Mouse (Mus musculus) midbrain, embryonic 11.5 days (tissue): ENCODE data around the gene Eml3. TPM values are rescaled to one million over a fixed set of nuclear protein-coding genes. Genes with fewer than 3 reads are reported as not detected.
"Not testable (repeated sequence)": the region's sequence is repeated elsewhere in the genome, so short reads cannot be mapped to it uniquely, and the experiment has no call there.

Experiments
- ATAC-seq: fragments of 200-750 bp; cut with Nextera tagmentation; 2 replicates; pipeline ENCODE4 v1.8.0; 2017; ENCODE audit warnings: moderate TSS enrichment, moderate library complexity; ENCODE audit not compliant: low FRiP score
- DNase-seq: peaks from one replicate; pipeline ENCODE4 v3.0.0; 2015; ENCODE audit warnings: low spot score; ENCODE audit errors: missing footprints
- H3K27ac ChIP-seq: fragments of 300-500 bp; sonication (generic); 2 replicates; pipeline ENCODE4 v1.5.1; 2014; ENCODE audit warnings: low read depth, low read length
- H3K27me3 ChIP-seq: fragments of 300-500 bp; sonication (generic); 2 replicates; pipeline ENCODE4 v1.6.1; 2014; ENCODE audit warnings: mild to moderate bottlenecking, low read length, moderate library complexity, mixed read lengths; ENCODE audit not compliant: control insufficient read depth, insufficient read depth
- H3K36me3 ChIP-seq: fragments of 300-500 bp; sonication (generic); 2 replicates; pipeline ENCODE4 v1.6.1; 2014; ENCODE audit warnings: mild to moderate bottlenecking, low read length, moderate library complexity, mixed read lengths; ENCODE audit not compliant: control insufficient read depth, insufficient read depth
- H3K4me1 ChIP-seq: fragments of 300-500 bp; sonication (generic); 2 replicates; pipeline ENCODE4 v1.6.1; 2014; ENCODE audit warnings: low read length; ENCODE audit not compliant: control insufficient read depth, insufficient read depth
- H3K4me2 ChIP-seq: fragments of 300-500 bp; sonication (generic); 2 replicates; pipeline ENCODE4 v1.6.1; 2014; ENCODE audit warnings: mild to moderate bottlenecking, moderate library complexity
- H3K4me3 ChIP-seq: fragments of 300-500 bp; sonication (generic); 2 replicates; pipeline ENCODE4 v1.5.1; 2014; ENCODE audit warnings: low read depth, low read length
- H3K9ac ChIP-seq: fragments of 300-500 bp; sonication (generic); 2 replicates; pipeline ENCODE4 v1.6.1; 2014; ENCODE audit warnings: low read length
- H3K9me3 ChIP-seq: fragments of 300-500 bp; sonication (generic); 2 replicates; pipeline ENCODE4 v1.6.1; 2016; ENCODE audit warnings: low read length; ENCODE audit not compliant: control insufficient read depth
- WGBS: fragments of 180-500 bp; shearing (Covaris S2); extraction: QIAGEN DNeasy Blood & Tissue Kit; methylation state at CpG from one replicate; pipeline ENCODE4 v1.1.7; 2014; 5-methylcytosine and 5-hydroxymethylcytosine counted together
- polyA plus RNA-seq: library from polyadenylated mRNA; unstranded; fragments of >200 nt; fragmentation: Nextera tagmentation; extraction: Ambion mirVana; gene quantifications from 2 replicates; pipeline ENCODE4 v1.2.1, GENCODE M21; 2014

Gene Eml3
- polyA plus RNA-seq, 1 experiment from 2014 or later: 8.2 TPM

DNA sequence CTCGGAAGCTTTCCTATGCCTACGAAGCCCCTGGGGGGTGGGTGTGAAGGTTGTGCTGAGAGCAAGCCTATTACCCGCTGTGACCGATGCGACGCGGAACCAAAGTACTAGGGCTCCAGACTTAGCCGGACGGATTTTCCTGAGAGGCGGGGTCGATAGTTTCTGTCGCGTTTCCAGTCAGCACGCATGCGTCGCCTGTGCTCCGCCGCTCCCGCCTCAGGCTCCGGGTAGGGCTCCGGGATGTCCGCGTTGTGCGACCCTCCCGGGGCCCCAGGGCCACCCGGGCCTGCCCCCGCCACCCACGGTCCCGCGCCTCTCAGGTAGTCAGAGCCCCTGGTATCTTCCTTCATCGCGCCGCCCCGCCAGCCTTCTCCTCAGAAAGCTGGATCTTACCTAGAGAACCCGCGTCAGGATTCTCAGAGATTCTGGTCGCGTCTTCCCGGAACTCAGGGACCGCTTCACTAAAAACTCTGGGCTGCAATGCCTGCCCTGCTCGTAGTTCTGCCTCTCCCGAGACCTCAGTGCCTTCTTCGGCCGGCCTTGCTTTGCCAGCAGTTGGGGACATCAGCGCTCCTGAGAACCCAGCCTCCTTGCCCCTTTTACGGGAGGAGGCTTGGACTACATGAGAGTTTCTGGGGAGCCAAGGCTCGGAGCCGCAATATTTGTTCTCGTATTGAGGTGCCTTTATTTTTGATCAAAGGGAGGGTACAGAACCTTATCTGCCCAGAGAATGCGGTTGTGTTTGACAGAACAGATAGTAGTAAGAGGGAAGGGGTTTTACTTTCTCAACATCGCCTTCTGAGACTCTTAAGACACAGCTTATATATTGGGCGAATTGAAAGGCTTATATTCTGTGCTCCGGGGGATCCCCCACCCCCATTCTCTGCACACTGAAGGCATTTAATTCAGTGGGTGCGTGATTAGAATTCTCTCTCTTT, 36.3 kb upstream of the Eml3 start, which contains the start of gene Ints5:
Gene Ints5 (plus strand): TSS at position 177 of the 938 bp plus-strand sequence.
- DNase-seq: peak; percentile 98
- Histone ChIP-seq H3K4me2 (peak within 1 kb of the TSS; percentile 74), H3K9ac (peak within 1 kb of the TSS; percentile 87), H3K27ac (peak within 1 kb of the TSS; percentile 80), H3K36me3 (peaks cover 9% of the 10 kb centered on the region), H3K4me3 (peak within 1 kb of the TSS; percentile 87), H3K4me1 (peaks cover 15% of the 10 kb centered on the region), H3K9me3 (no peaks in the 10 kb centered on the region), H3K27me3 (no peaks in the 10 kb centered on the region)
- 4% methylated on average over 54 of the region's 54 CpGs for WGBS
- ATAC-seq: peak; percentile 65

- Histone ChIP-seq H3K4me2 (no peak overlapping the region), H3K27me3 (no peaks in the 10 kb centered on the region), H3K36me3 (peaks cover 9% of the 10 kb centered on the region), H3K27ac (no peak overlapping the region), H3K9me3 (no peaks in the 10 kb centered on the region), H3K4me3 (no peak overlapping the region), H3K9ac (no peak overlapping the region), H3K4me1 (peaks cover 18% of the 10 kb centered on the region)
- no peak for ATAC-seq
- 91% methylated on average over 9 of the region's 9 CpGs for WGBS
- DNase-seq: no peak
Observed at GRCm38 (mm10) chr19:8895397-8895960, 33.9 kb upstream of the Eml3 start.

GRCm38 (mm10) chr19:8896231-8896630, 33.1 kb upstream of the Eml3 start:
- not testable (repeated sequence) for H3K4me2 ChIP-seq, ATAC-seq, H3K27me3 ChIP-seq, DNase-seq, H3K4me3 ChIP-seq, H3K27ac ChIP-seq, H3K9me3 ChIP-seq, H3K9ac ChIP-seq, H3K36me3 ChIP-seq
- 91% methylated on average over 5 of the region's 5 CpGs for WGBS
- peaks cover 18% of the 10 kb centered on the region for H3K4me1 ChIP-seq

- ATAC-seq (peak; percentile 71), DNase-seq (peak; percentile 87)
- peak overlapping the region; percentile 50 for H3K27ac ChIP-seq
- H3K27me3 ChIP-seq, H3K9me3 ChIP-seq: not testable (repeated sequence)
- H3K36me3 ChIP-seq: peaks cover 11% of the 10 kb centered on the region
- H3K4me1 ChIP-seq: peaks cover 18% of the 10 kb centered on the region
- WGBS: 33% methylated on average over 21 of the region's 21 CpGs
- peak overlapping the region; percentile 95 for H3K4me3 ChIP-seq
- peak overlapping the region; percentile 32; the same call in 1 of the 2 replicates for H3K9ac ChIP-seq
- H3K4me2 ChIP-seq: peak overlapping the region; percentile 49
Observed at GRCm38 (mm10) chr19:8897211-8897864, 32.0 kb upstream of the Eml3 start.

DNA sequence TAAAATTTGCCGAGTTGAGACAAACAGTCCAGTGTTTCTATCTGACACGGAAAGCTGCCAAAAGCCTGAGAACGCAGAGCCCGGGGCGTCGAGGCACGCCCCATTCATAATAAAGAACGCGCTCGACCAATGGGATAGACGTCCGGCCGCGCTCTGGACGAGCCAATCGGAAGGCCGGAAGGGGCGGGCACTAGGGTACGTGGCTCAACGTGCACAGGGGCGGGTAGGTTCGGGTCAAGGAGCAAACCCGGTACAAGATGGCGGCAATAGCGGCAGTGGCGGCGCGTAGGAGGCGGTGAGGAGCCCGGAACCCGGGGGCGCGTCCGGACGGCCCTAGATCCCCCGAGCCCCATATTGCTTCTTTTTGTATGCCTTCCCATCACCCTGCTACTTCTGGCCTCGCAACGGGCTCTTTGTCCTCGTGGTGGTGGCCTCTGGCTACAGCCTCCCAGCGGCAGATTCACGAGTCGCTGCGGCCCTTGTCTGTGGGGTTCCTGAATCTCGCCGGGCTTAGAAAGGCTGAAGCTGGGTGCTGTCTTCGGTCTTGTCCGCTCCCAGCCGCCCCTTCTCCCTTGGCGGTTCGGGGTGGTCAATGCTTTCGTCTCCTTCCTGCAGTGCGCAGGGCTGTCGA, 31.4 kb upstream of the Eml3 start, which contains the start of gene Ganab:
Gene Ganab (plus strand): TSS at position 207 of the 631 bp plus-strand sequence.
- Histone ChIP-seq H3K4me1 (peaks cover 18% of the 10 kb centered on the region), H3K9me3 (no peaks in the 10 kb centered on the region), H3K27me3 (no peaks in the 10 kb centered on the region), H3K4me3 (peak within 1 kb of the TSS; percentile 95), H3K36me3 (peaks cover 13% of the 10 kb centered on the region), H3K4me2 (peak within 1 kb of the TSS; percentile 94), H3K27ac (peak within 1 kb of the TSS; percentile 50), H3K9ac (peak within 1 kb of the TSS; percentile 97)
- ATAC-seq (peak; percentile 99), DNase-seq (peak; percentile 98)
- under 1% methylated on average over 53 of the region's 53 CpGs for WGBS

DNA sequence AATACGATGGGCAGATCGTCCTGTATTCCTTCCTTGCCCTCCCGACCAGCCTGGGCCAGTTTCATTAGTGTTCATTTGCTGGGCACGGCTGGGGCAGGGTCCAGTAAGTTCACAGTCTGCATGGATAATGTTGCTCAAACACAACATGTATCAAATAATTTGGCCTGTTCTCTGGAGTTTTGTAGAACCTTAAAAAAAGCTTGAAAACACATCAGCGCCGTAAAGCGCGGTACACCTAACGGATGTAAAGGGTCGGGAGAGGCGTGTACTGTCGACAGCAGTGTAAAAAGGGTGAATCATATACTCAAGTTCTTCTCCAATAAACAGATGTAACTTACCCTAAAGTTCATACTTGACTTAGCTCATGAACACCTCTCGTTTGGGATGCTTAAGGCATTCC, 30.8 kb upstream of the Eml3 start:
- DNase-seq (no peak), ATAC-seq (no peak)
- WGBS: 18% methylated on average over 13 of the region's 13 CpGs
- Histone ChIP-seq H3K27me3 (no peaks in the 10 kb centered on the region), H3K4me2 (peak overlapping the region; percentile 94), H3K27ac (peak overlapping the region; percentile 50; the same call in 1 of the 2 replicates), H3K4me1 (peaks cover 16% of the 10 kb centered on the region), H3K9me3 (no peaks in the 10 kb centered on the region), H3K9ac (peak overlapping the region; percentile 97), H3K4me3 (peak overlapping the region; percentile 95), H3K36me3 (peaks cover 16% of the 10 kb centered on the region)

DNA sequence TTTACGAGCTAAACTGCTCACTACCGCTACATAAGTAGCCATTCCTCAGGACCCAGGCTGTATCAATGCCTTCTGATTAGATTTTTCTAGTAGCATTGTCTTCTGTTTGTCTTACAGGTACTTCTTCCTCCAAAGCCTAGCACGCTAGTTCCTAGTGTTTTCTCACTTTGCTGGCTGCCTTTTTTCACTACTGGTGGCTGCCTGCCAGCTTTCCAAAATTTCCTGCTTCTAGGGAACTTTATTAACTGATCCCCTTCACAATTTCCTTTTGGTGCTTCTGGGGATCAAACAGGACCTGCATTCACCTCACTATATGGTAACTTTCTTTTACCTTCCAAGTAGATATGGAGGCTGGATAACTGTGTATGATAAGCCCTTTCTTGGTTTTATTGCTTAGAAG, 30.3 kb upstream of the Eml3 start:
- WGBS: 70% methylated on average over 3 of the region's 3 CpGs
- H3K27ac ChIP-seq: no peak overlapping the region

GRCm38 (mm10) chr19:8903412-8903811, 25.9 kb upstream of the Eml3 start:
- H3K36me3 ChIP-seq: peaks cover 26% of the 10 kb centered on the region
- no peak overlapping the region for H3K4me3 ChIP-seq
- DNase-seq: no peak

More for the DNA sequence above, 30.3 kb upstream of the Eml3 start:
- ATAC-seq (no peak), DNase-seq (no peak)
- Histone ChIP-seq H3K4me3 (peak overlapping the region; percentile 95), H3K9ac (peak overlapping the region; percentile 97), H3K9me3 (no peaks in the 10 kb centered on the region), H3K4me2 (peak overlapping the region; percentile 94), H3K27me3 (no peaks in the 10 kb centered on the region), H3K36me3 (peaks cover 16% of the 10 kb centered on the region), H3K4me1 (peaks cover 13% of the 10 kb centered on the region)

More at GRCm38 (mm10) chr19:8903412-8903811, 25.9 kb upstream of the Eml3 start:
- WGBS: 97% methylated on average over 5 of the region's 5 CpGs
- Histone ChIP-seq H3K4me1 (peaks cover 6% of the 10 kb centered on the region), H3K27ac (no peak overlapping the region), H3K4me2 (no peak overlapping the region), H3K9ac (no peak overlapping the region), H3K27me3 (no peaks in the 10 kb centered on the region), H3K9me3 (no peaks in the 10 kb centered on the region)
- ATAC-seq: no peak
